Comparison of ENCODE assay signal across 15 mouse cellular contexts in genomic region chr1:184860276-184860675, GRCm38 (mm10). TPM values are rescaled to one million over a fixed set of nuclear protein-coding genes. Genes with fewer than 3 reads are reported as not detected.
DNase-seq lines count a peak whose midpoint lies in the region; ATAC-seq and TF ChIP-seq lines count a peak whose summit lies in the region.
"Had no signal": no experiment of that assay in that cellular context is flagged by ENCODE, and none has a peak within 500 bp of the region (broad histone marks: within the 10 kb centered on the region; RNA-seq: fewer than 3 reads in every experiment).

No protein-coding gene starts in this region.

- H3K4me3 ChIP-seq in testis, adult 2 months (ENCODE audit: control insufficient read depth, low read depth, low read length) = no peak overlapping the region
- no peak overlapping the region for H3K4me3 ChIP-seq in lung, embryonic 14.5 days (ENCODE audit: low read depth, low read length)
- H3K4me3 ChIP-seq in stomach, postnatal 0 days (ENCODE audit: low read depth, low read length) = no peak overlapping the region
- H3K4me3 ChIP-seq: forebrain, embryonic 12.5 days; limb, embryonic 10.5 days had no signal

- TF ChIP-seq CTCF in testis, adult 2 months (IDR thresholded peaks at IDR 0.05; ENCODE audit: control insufficient read depth, insufficient read depth, insufficient replicate concordance, low read depth, low read length) = no peak
- TF ChIP-seq CTCF in lung, embryonic 14.5 days (IDR thresholded peaks at IDR 0.05; ENCODE audit: low read depth) = no peak
- no peak for TF ChIP-seq CTCF in stomach, postnatal 0 days (IDR thresholded peaks at IDR 0.05; ENCODE audit: low read depth)

- H3K9me3 ChIP-seq in lung, embryonic 14.5 days (ENCODE audit: low read depth, low read length) = no peaks in the 10 kb centered on the region
- H3K9me3 ChIP-seq in stomach, postnatal 0 days (ENCODE audit: control insufficient read depth, low read length) = no peaks in the 10 kb centered on the region
- H3K9me3 ChIP-seq: forebrain, embryonic 12.5 days; limb, embryonic 10.5 days had no signal

- peak; percentile 64; the same call in 1 of the 2 replicates for ATAC-seq in lung, embryonic 14.5 days (ENCODE audit: insufficient read depth)
- ATAC-seq in stomach, postnatal 0 days (ENCODE audit: low FRiP score, low TSS enrichment) = peak; percentile 46
- no peak for ATAC-seq in cerebellum, adult (ENCODE audit: insufficient number of reproducible peaks, low FRiP score, low TSS enrichment)
- ATAC-seq: hindbrain, embryonic 16.5 days; Patski had no signal

- TF ChIP-seq EP300 in stomach, postnatal 0 days (optimal IDR thresholded peaks at IDR 0.05) = no peak

- H3K4me2 ChIP-seq in lung, embryonic 14.5 days = no peak overlapping the region
- no peak overlapping the region for H3K4me2 ChIP-seq in stomach, postnatal 0 days (replicated peaks; ENCODE audit: low read depth)
- H3K4me2 ChIP-seq: forebrain, embryonic 12.5 days had no signal

- no peaks in the 10 kb centered on the region for H3K4me1 ChIP-seq in testis, adult 2 months (ENCODE audit: control insufficient read depth, insufficient read depth, low read length)
- H3K4me1 ChIP-seq in lung, embryonic 14.5 days (ENCODE audit: insufficient read depth) = no peaks in the 10 kb centered on the region
- peaks cover 5% of the 10 kb centered on the region; the same call in 1 of the 2 replicates for H3K4me1 ChIP-seq in stomach, postnatal 0 days (replicated peaks; ENCODE audit: control insufficient read depth, insufficient read depth)
- H3K4me1 ChIP-seq: limb, embryonic 10.5 days had no signal

- 21% methylated on average over 3 of the region's 3 CpGs for WGBS in lung, embryonic 14.5 days
- WGBS in stomach, postnatal 0 days = 49% methylated on average over 3 of the region's 3 CpGs

- H3K36me3 ChIP-seq in testis, adult 2 months (ENCODE audit: control insufficient read depth, insufficient read depth, low read length) = no peaks in the 10 kb centered on the region
- H3K36me3 ChIP-seq in lung, embryonic 14.5 days (ENCODE audit: insufficient read depth) = no peaks in the 10 kb centered on the region
- H3K36me3 ChIP-seq in stomach, postnatal 0 days (ENCODE audit: control insufficient read depth, insufficient read depth, low read length) = no peaks in the 10 kb centered on the region
- H3K36me3 ChIP-seq: forebrain, embryonic 12.5 days; limb, embryonic 10.5 days had no signal

- TF ChIP-seq POLR2A in testis, adult 2 months (IDR thresholded peaks at IDR 0.05; ENCODE audit: control insufficient read depth, low read depth, low read length) = no peak

- peak overlapping the region; percentile 24; the same call in 1 of the 2 replicates for H3K27ac ChIP-seq in testis, adult 2 months (ENCODE audit: control insufficient read depth, insufficient read depth, low read depth, low read length)
- H3K27ac ChIP-seq in lung, embryonic 14.5 days (ENCODE audit: low read depth) = peak overlapping the region; percentile 54
- peak overlapping the region; percentile 49; the same call in 1 of the 2 replicates for H3K27ac ChIP-seq in stomach, postnatal 0 days (replicated peaks)
- H3K27ac ChIP-seq: forebrain, embryonic 12.5 days; limb, embryonic 10.5 days had no signal

- no peaks in the 10 kb centered on the region for H3K27me3 ChIP-seq in testis, adult 2 months (ENCODE audit: control insufficient read depth, insufficient read depth, low read length)
- H3K27me3 ChIP-seq in lung, embryonic 14.5 days (ENCODE audit: insufficient read depth, low read length) = no peaks in the 10 kb centered on the region
- no peaks in the 10 kb centered on the region for H3K27me3 ChIP-seq in stomach, postnatal 0 days (ENCODE audit: control insufficient read depth, insufficient read depth, low read length)
- H3K27me3 ChIP-seq: Patski had no signal

- H3K9ac ChIP-seq in lung, embryonic 14.5 days = no peak overlapping the region
- H3K9ac ChIP-seq in stomach, postnatal 0 days (ENCODE audit: low read length) = no peak overlapping the region
- H3K9ac ChIP-seq: forebrain, embryonic 12.5 days had no signal

- intact Hi-C loops in heart, postnatal 36 days (cut with DNase I) = no loop called here

- DNase-seq in heart, adult 9 months (ENCODE audit: low spot score in 2 of 2) = peak; percentile 32 to 58
- DNase-seq in heart, postnatal 36 days = no peak
- DNase-seq in testis, postnatal 14 days (ENCODE audit: low spot score) = no peak
- peak; percentile 51 for DNase-seq in lung, embryonic 14.5 days
- DNase-seq in stomach, postnatal 0 days (ENCODE audit: low spot score) = peak; percentile 35
- no peak for DNase-seq in yolk sac, embryonic 10.5 days (ENCODE audit: low spot score)
- DNase-seq: cerebellum, adult 18-20 months; thymus, adult 18-20 months had no signal

RNA-seq across cellular contexts. Expression of gene Marc2, which starts 14.0 kb away (rescaled TPM):
- total RNA-seq in heart, postnatal 36 days (2021) = 100 to 1,000 TPM; 127 to 136 TPM
- polyA plus RNA-seq in testis, adult 2 months (2012; rRNA removed) = 34.3 and 36.5 TPM in 2 replicates
- 152 and 163 TPM in 2 replicates for polyA plus RNA-seq in lung, embryonic 14.5 days (2014; fragmentation: Nextera tagmentation; extraction: Ambion mirVana)
- 197 and 217 TPM in 2 replicates for polyA plus RNA-seq in stomach, postnatal 0 days (2015; fragmentation: Nextera tagmentation; extraction: Ambion mirVana)

RNA-seq across cellular contexts. Expression of gene C130074G19Rik, which starts 22.7 kb away (rescaled TPM):
- 10 to 100 TPM; 18.0 to 19.0 TPM for total RNA-seq in heart, postnatal 36 days (2021)
- polyA plus RNA-seq in testis, adult 2 months (2012; rRNA removed) = 6.0 and 6.4 TPM in 2 replicates
- 2.5 and 3.0 TPM in 2 replicates for polyA plus RNA-seq in lung, embryonic 14.5 days (2014; fragmentation: Nextera tagmentation; extraction: Ambion mirVana)
- polyA plus RNA-seq in stomach, postnatal 0 days (2015; fragmentation: Nextera tagmentation; extraction: Ambion mirVana) = 1.9 TPM in 2 replicates

RNA-seq across cellular contexts. Expression of gene Marc1, which starts 49.2 kb away (rescaled TPM):
- total RNA-seq in heart, postnatal 36 days (2021) = not detected
- 0.24 TPM in 1 of 2 replicates, not detected in the other for polyA plus RNA-seq in testis, adult 2 months (2012; rRNA removed)
- polyA plus RNA-seq in lung, embryonic 14.5 days (2014; fragmentation: Nextera tagmentation; extraction: Ambion mirVana) = not detected in 2 replicates
- 0.32 and 0.65 TPM in 2 replicates for polyA plus RNA-seq in stomach, postnatal 0 days (2015; fragmentation: Nextera tagmentation; extraction: Ambion mirVana)
- polyA plus RNA-seq: embryonic facial prominence, embryonic 11.5 days; Patski had no signal

Comparison
In these comparisons a context has a peak if more than half of its experiments do, and no peak if none do; other contexts are left out.
1. DNase-seq: peak in heart, adult 9 months (2 of 2), lung, embryonic 14.5 days (single experiment) and stomach, postnatal 0 days (single experiment); none in heart, postnatal 36 days (0 of 2), testis, postnatal 14 days (single experiment) and yolk sac, embryonic 10.5 days (single experiment).
2. Peak in every context shown above with its lines, with median percentiles within 50 percentile points of each other: H3K27ac ChIP-seq.